Mouse (Mus musculus) kidney, embryonic 15.5 days (tissue): Measurements from ENCODE around the gene Slit1. TPM values are rescaled to one million over a fixed set of nuclear protein-coding genes. Genes with fewer than 3 reads are reported as not detected.
A peak's percentile ranks its signal among the peaks of the same experiment; 100 is the strongest.

Experiments
- ATAC-seq: fragments of 200-750 bp; cut with Nextera tagmentation; replicated peaks from 2 replicates; pipeline ENCODE4 v1.8.0; 2017; ENCODE audit warnings: moderate TSS enrichment; ENCODE audit not compliant: low FRiP score
- H3K27ac ChIP-seq: fragments of 300-500 bp; sonication (generic); 2 replicates; pipeline ENCODE4 v1.5.1; 2015; ENCODE audit warnings: mild to moderate bottlenecking, inconsistent platforms
- H3K27me3 ChIP-seq: fragments of 300-500 bp; sonication (generic); 2 replicates; pipeline ENCODE4 v1.6.1; 2015; ENCODE audit warnings: inconsistent platforms
- H3K36me3 ChIP-seq: fragments of 300-500 bp; sonication (generic); 2 replicates; pipeline ENCODE4 v1.6.1; 2015; ENCODE audit warnings: inconsistent platforms
- H3K4me1 ChIP-seq: fragments of 300-500 bp; sonication (generic); 2 replicates; pipeline ENCODE4 v1.6.1; 2015; ENCODE audit warnings: inconsistent platforms
- H3K4me2 ChIP-seq: fragments of 300-500 bp; sonication (generic); 2 replicates; pipeline ENCODE4 v1.6.1; 2015; ENCODE audit warnings: moderate library complexity, mild to moderate bottlenecking, inconsistent platforms
- H3K4me3 ChIP-seq: fragments of 300-500 bp; sonication (generic); replicated peaks from 2 replicates; pipeline ENCODE4 v1.5.1; 2015; ENCODE audit warnings: mild to moderate bottlenecking, inconsistent platforms
- H3K9ac ChIP-seq: fragments of 300-500 bp; sonication (generic); 2 replicates; pipeline ENCODE4 v1.6.1; 2015; ENCODE audit warnings: mild to moderate bottlenecking, inconsistent platforms
- H3K9me3 ChIP-seq: fragments of 300-500 bp; sonication (generic); replicated peaks from 2 replicates; pipeline ENCODE4 v1.6.1; 2016; ENCODE audit warnings: inconsistent platforms
- WGBS: fragments of 180-500 bp; shearing (Covaris S2); methylation state at CpG from one replicate; pipeline ENCODE4 v1.1.7; 2015; ENCODE audit warnings: mixed read lengths; 5-methylcytosine and 5-hydroxymethylcytosine counted together
- polyA plus RNA-seq: library from polyadenylated mRNA; unstranded; fragments of >200 nt; fragmentation: Nextera tagmentation; extraction: Ambion mirVana; gene quantifications from 2 replicates; pipeline ENCODE4 v1.2.1, GENCODE M21; 2015

Slit1 gene
- polyA plus RNA-seq, 1 experiment from 2014 or later: 6.3 TPM

- WGBS: 48% methylated on average over 11 of the region's 11 CpGs
- H3K9ac ChIP-seq: no peak overlapping the region
- no peaks in the 10 kb centered on the region for H3K9me3 ChIP-seq
- ATAC-seq: no peak
- no peaks in the 10 kb centered on the region for H3K27me3 ChIP-seq
- no peaks in the 10 kb centered on the region for H3K4me1 ChIP-seq
- no peak overlapping the region for H3K27ac ChIP-seq
- H3K36me3 ChIP-seq: no peaks in the 10 kb centered on the region
- H3K4me3 ChIP-seq: no peak overlapping the region
- H3K4me2 ChIP-seq: no peak overlapping the region
Observed at GRCm38 (mm10) chr19:41643010-41643409, 100.5 kb downstream of the Slit1 start.

DNA sequence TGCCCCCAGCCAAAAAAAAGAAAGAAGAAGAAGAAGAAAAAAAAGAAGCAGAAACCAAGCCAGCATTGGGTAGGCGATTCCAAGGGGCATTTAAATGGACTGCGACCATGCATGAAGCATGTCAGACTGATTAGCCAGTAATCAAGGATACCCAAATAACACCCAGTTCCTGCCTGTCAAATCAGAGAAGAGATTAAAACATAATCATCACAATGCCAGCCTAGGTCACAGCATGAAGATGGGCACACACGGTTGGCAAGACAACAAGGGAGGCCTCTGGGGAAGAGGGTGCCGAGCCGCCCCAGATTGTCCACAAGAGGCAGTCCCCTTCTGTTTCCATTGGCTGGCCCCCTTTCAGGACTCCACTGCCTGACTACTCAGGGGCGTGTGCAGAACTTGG lies 108.5 kb downstream of the Slit1 start:
- no peaks in the 10 kb centered on the region for H3K9me3 ChIP-seq
- H3K27me3 ChIP-seq: no peaks in the 10 kb centered on the region
- H3K36me3 ChIP-seq: no peaks in the 10 kb centered on the region
- ATAC-seq: no peak
- no peak overlapping the region for H3K4me3 ChIP-seq
- no peak overlapping the region for H3K27ac ChIP-seq
- 63% methylated on average over 6 of the region's 6 CpGs for WGBS
- H3K9ac ChIP-seq: no peak overlapping the region
- H3K4me2 ChIP-seq: no peak overlapping the region
- H3K4me1 ChIP-seq: peaks cover 2% of the 10 kb centered on the region; the same call in 1 of the 2 replicates

DNA sequence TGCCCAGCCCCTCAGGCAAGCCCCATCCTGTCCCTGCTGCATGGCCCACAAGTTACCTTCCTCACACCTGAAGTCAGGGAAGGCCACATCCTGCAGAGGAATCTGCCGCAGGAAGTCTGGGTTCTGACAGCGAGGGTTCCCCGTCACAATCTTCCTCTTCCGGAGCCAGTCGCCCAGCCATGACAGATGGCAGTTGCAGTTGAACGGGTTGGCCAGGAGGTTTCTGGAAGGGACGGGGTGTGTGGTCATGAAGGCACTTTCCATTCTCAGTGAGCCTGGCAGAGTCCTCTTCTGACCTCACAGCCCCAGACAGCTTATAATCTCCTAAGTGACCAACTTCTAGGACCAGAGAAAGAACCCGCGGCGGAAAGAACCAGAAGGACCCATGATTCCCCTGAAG lies 109.4 kb downstream of the Slit1 start:
- H3K9ac ChIP-seq: no peak overlapping the region
- no peaks in the 10 kb centered on the region for H3K9me3 ChIP-seq
- peaks cover 2% of the 10 kb centered on the region; the same call in 1 of the 2 replicates for H3K4me1 ChIP-seq
- no peaks in the 10 kb centered on the region for H3K36me3 ChIP-seq
- no peak for ATAC-seq
- H3K4me3 ChIP-seq: no peak overlapping the region
- H3K4me2 ChIP-seq: no peak overlapping the region
- no peak overlapping the region for H3K27ac ChIP-seq
- WGBS: 69% methylated on average over 10 of the region's 10 CpGs
- no peaks in the 10 kb centered on the region for H3K27me3 ChIP-seq

DNA sequence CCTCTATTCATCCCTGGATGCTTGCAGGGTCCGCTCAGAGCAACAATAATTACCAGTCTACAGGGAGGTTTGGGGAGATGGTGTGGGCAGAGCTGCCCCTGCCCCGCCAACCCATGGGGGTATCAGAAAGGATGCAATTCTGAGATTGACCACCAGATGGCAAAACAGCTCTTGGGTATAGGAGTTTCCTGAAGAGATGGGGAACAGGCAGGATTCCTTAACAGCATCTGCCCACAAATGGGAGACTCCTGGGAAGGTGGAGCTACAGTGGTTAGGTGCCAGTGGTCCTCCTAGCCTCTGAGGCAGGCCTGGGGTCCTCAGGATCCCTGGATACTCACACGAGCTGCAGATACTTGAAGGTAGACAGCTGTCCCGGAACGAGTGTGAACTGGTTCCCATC lies 113.9 kb downstream of the Slit1 start:
- H3K4me1 ChIP-seq: peaks cover 2% of the 10 kb centered on the region; the same call in 1 of the 2 replicates
- no peak for ATAC-seq
- H3K36me3 ChIP-seq: no peaks in the 10 kb centered on the region
- WGBS: 51% methylated on average over 5 of the region's 5 CpGs
- no peak overlapping the region for H3K27ac ChIP-seq
- H3K4me3 ChIP-seq: no peak overlapping the region
- H3K4me2 ChIP-seq: no peak overlapping the region
- no peak overlapping the region for H3K9ac ChIP-seq
- no peaks in the 10 kb centered on the region for H3K27me3 ChIP-seq
- H3K9me3 ChIP-seq: no peaks in the 10 kb centered on the region

DNA sequence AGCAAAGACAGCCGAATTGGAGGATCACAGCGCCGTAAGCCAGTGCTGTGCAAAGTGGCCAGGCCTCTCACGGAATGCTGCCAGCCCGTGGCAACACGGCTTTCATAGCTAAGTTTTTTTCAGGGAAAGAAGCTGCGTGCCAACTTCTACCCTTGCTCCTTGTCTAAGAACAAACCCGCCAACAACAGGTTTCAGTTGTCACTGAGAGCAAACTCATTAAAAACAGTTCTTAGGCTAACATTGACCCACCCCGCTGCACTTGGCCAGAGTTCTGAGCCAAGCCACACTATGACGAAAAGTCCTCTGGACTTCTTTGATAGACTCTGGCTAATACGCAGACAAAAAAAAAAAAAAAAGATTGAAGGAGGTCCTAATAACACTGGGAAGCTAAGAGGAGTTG lies 114.5 kb downstream of the Slit1 start:
- no peak overlapping the region for H3K4me3 ChIP-seq

DNA sequence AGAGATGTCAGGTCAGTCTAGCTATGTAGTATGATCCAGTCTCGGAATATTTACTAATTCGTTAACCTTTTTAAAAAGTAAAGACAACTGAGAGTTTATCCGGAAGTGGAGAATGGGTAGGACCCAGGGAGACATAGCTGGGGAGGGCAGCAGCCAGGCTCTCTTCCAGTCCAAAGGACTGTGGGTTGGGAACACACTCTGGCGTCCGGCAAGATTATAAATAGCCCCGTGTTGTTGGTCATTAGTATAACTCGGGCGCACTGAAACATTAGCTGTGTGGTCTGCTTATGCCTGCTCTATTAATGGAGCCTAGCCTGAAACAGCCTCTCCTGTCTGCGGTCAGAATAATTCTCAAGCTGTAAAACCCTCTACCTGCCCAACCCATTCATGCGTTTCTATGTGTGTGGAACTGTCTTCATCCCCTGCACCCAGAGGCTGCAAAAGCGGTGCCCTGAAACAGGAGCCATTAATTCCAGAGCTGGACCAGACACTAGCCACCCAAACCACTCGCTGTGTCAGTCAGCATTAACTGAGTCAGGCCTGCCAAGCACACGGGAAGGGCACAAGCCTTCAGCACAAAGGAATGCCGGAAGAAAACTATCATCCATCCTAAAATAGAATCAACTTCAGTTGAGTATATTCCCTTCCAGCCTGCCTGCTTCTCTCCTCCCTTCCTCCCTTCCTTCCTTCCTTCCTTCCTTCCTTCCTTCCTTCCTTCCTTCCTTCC lies 122.9 kb downstream of the Slit1 start:
- Histone ChIP-seq H3K4me2 (no peak overlapping the region), H3K4me1 (peaks cover 21% of the 10 kb centered on the region; the same call in 1 of the 2 replicates), H3K9ac (no peak overlapping the region), H3K4me3 (no peak overlapping the region), H3K36me3 (no peaks in the 10 kb centered on the region), H3K27ac (no peak overlapping the region), H3K9me3 (no peaks in the 10 kb centered on the region), H3K27me3 (peaks cover 14% of the 10 kb centered on the region)
- 70% methylated on average over 14 of the region's 14 CpGs for WGBS
- ATAC-seq: no peak

More for the DNA sequence above, 114.5 kb downstream of the Slit1 start:
- no peak overlapping the region for H3K4me2 ChIP-seq
- H3K36me3 ChIP-seq: no peaks in the 10 kb centered on the region
- no peak overlapping the region for H3K9ac ChIP-seq
- no peaks in the 10 kb centered on the region for H3K9me3 ChIP-seq
- H3K27me3 ChIP-seq: no peaks in the 10 kb centered on the region
- no peak for ATAC-seq
- no peaks in the 10 kb centered on the region; the same call in 1 of the 2 replicates for H3K4me1 ChIP-seq
- WGBS: 76% methylated on average over 11 of the region's 11 CpGs
- no peak overlapping the region for H3K27ac ChIP-seq

GRCm38 (mm10) chr19:41618771-41619385 lies 124.6 kb downstream of the Slit1 start:
- 35% methylated on average over 19 of the region's 19 CpGs for WGBS
- Histone ChIP-seq H3K4me1 (peaks cover 21% of the 10 kb centered on the region; the same call in 1 of the 2 replicates), H3K4me3 (no peak overlapping the region), H3K36me3 (no peaks in the 10 kb centered on the region), H3K27me3 (peaks cover 28% of the 10 kb centered on the region), H3K9ac (no peak overlapping the region), H3K27ac (no peak overlapping the region), H3K9me3 (no peaks in the 10 kb centered on the region), H3K4me2 (no peak overlapping the region)
- ATAC-seq: peak; percentile 43; the same call in 1 of the 2 replicates

- peaks cover 28% of the 10 kb centered on the region for H3K27me3 ChIP-seq
- no peak for ATAC-seq
- no peak overlapping the region for H3K27ac ChIP-seq
- H3K36me3 ChIP-seq: no peaks in the 10 kb centered on the region
- 43% methylated on average over 6 of the region's 6 CpGs for WGBS
- H3K4me2 ChIP-seq: no peak overlapping the region
- no peak overlapping the region for H3K9ac ChIP-seq
- no peak overlapping the region for H3K4me3 ChIP-seq
- H3K4me1 ChIP-seq: peaks cover 21% of the 10 kb centered on the region; the same call in 1 of the 2 replicates
- H3K9me3 ChIP-seq: no peaks in the 10 kb centered on the region
Observed at GRCm38 (mm10) chr19:41618153-41618657, 125.3 kb downstream of the Slit1 start.

DNA sequence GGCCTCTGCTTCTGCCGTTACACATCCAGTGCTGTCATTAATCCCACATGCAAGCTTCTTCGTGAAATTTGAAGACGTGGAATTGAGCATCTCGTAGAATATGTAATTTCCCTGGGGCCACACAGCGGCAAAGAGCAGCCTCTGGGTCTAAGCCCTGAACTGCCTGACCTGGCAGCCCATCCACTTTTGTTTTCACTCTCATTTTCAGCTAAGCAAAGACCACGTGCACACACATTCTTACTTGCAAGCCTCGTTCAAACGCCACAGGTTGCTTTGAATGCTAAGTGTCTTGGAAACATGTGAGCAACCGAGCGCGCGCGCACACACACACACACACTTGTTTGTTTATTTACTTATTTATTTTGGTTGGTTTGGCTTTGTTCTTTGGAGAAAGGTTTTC lies 126.4 kb downstream of the Slit1 start:
- Histone ChIP-seq H3K9me3 (no peaks in the 10 kb centered on the region), H3K4me1 (peaks cover 21% of the 10 kb centered on the region; the same call in 1 of the 2 replicates), H3K27ac (no peak overlapping the region), H3K9ac (no peak overlapping the region), H3K27me3 (peaks cover 28% of the 10 kb centered on the region), H3K4me3 (no peak overlapping the region), H3K36me3 (no peaks in the 10 kb centered on the region), H3K4me2 (no peak overlapping the region)
- no peak for ATAC-seq
- whole genome bisulfite sequencing: 85% methylated on average over 13 of the region's 13 CpGs

DNA sequence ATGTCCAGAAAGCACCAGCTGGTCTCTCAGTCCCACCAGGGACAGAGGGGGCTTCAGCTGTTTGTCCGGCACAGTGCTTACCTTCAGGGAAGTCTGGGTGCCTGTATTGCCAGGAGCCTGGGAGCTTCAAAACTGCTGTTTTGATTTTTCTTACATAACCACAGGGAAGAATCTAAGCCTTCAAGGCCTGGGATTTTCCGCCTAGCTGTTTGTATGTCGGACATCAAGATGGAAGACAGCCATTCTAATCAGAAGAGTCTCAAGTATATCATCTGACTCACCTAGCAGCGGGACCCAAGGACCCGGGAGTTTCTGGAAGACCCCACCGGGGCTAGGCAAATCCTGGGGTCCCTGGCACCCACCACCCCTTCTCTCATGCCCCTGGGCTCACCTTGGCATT lies 127.2 kb downstream of the Slit1 start:
- 74% methylated on average over 6 of the region's 6 CpGs for WGBS
- H3K4me2 ChIP-seq: no peak overlapping the region
- H3K9me3 ChIP-seq: no peaks in the 10 kb centered on the region
- peaks cover 21% of the 10 kb centered on the region; the same call in 1 of the 2 replicates for H3K4me1 ChIP-seq
- no peak overlapping the region for H3K4me3 ChIP-seq
- no peak overlapping the region for H3K9ac ChIP-seq
- no peak for ATAC-seq
- no peak overlapping the region for H3K27ac ChIP-seq
- H3K27me3 ChIP-seq: peaks cover 28% of the 10 kb centered on the region
- H3K36me3 ChIP-seq: no peaks in the 10 kb centered on the region

GRCm38 (mm10) chr19:41615606-41616224 lies 127.8 kb downstream of the Slit1 start:
- Histone ChIP-seq H3K9ac (no peak overlapping the region), H3K4me3 (no peak overlapping the region), H3K4me1 (peaks cover 21% of the 10 kb centered on the region; the same call in 1 of the 2 replicates), H3K9me3 (no peaks in the 10 kb centered on the region; the same call in 1 of the 2 replicates), H3K36me3 (no peaks in the 10 kb centered on the region), H3K4me2 (no peak overlapping the region), H3K27me3 (peaks cover 28% of the 10 kb centered on the region), H3K27ac (no peak overlapping the region)
- 0 out of 2 replicates have a peak, but pooled peaks have one; percentile 27 for ATAC-seq
- 47% methylated on average over 11 of the region's 11 CpGs for WGBS
